Mouse (Mus musculus) C2C12 (cell line): ENCODE measurements around the gene Dscaml1.

Source experiments
- CTCF ChIP-seq: IDR thresholded peaks from one replicate; pipeline ENCODE4 v1.5.1; 2011; ENCODE audit not compliant: control insufficient read depth, insufficient read depth, insufficient read length
- USF1 ChIP-seq: IDR thresholded peaks from one replicate; pipeline ENCODE4 v1.6.1; 2011; ENCODE audit warnings: low read depth, mild to moderate bottlenecking, control low read depth, moderate library complexity

GRCm38 (mm10) chr9:45519841-45520240 lies 93.4 kb downstream of the Dscaml1 start:
- TF ChIP-seq USF1 (no peak), CTCF (no peak)
